13 mouse cellular contexts compared by ENCODE assay signal in the genomic region with DNA sequence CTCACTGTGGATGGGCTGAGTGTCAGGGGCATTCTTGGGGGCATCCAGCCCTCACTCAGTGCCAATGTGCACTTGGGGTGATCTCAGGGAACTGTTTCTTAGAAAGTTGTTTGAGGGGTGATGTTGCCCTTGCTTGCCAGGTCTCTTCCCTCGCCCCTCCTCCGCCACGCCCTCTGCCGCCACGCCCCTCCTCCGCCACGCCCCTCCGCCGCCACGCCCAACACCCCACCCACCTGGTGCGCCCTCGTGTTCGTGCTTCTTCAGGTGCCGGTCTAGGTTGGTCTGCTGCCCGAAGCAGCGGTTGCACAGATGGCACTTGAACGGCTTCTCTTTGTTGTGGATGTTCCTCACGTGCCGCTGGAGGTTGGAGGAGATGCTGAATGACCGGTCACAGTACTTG. TPM values are rescaled to one million over a fixed set of nuclear protein-coding genes. Genes with fewer than 3 reads are reported as not detected.
DNase-seq lines count a peak whose midpoint lies in the region; ATAC-seq and TF ChIP-seq lines count a peak whose summit lies in the region.
"Had no signal": no experiment of that assay in that cellular context is flagged by ENCODE, and none has a peak within 500 bp of the region (broad histone marks: within the 10 kb centered on the region; RNA-seq: fewer than 3 reads in every experiment).

No protein-coding gene starts in this region.

- H3K4me3 ChIP-seq in kidney, postnatal 0 days (replicated peaks; ENCODE audit: low read depth, low read length), result no peak overlapping the region
- no peak overlapping the region for H3K4me3 ChIP-seq in embryonic facial prominence, embryonic 11.5 days (ENCODE audit: low read depth, low read length)
- no peak overlapping the region for H3K4me3 ChIP-seq in hindbrain, postnatal 0 days (ENCODE audit: low read length)
- H3K4me3 ChIP-seq in midbrain, embryonic 15.5 days, result no peak overlapping the region
- H3K4me3 ChIP-seq: heart, embryonic 12.5 days; lung, embryonic 15.5 days; myocyte; stomach, embryonic 15.5 days had no signal

- H3K9me3 ChIP-seq in kidney, postnatal 0 days (replicated peaks; ENCODE audit: low read length), result no peaks in the 10 kb centered on the region
- H3K9me3 ChIP-seq in embryonic facial prominence, embryonic 11.5 days (replicated peaks; ENCODE audit: control insufficient read depth, low read length), result no peaks in the 10 kb centered on the region
- no peaks in the 10 kb centered on the region for H3K9me3 ChIP-seq in hindbrain, postnatal 0 days (ENCODE audit: low read length)
- no peaks in the 10 kb centered on the region for H3K9me3 ChIP-seq in midbrain, embryonic 15.5 days
- H3K9me3 ChIP-seq: heart, embryonic 12.5 days; lung, embryonic 15.5 days; stomach, embryonic 15.5 days had no signal

- TF ChIP-seq CTCF in kidney, postnatal 0 days (IDR thresholded peaks at IDR 0.05; ENCODE audit: low read depth), result no peak
- TF ChIP-seq CTCF in hindbrain, postnatal 0 days (IDR thresholded peaks at IDR 0.05; ENCODE audit: low read depth), result no peak

- no peak overlapping the region for H3K9ac ChIP-seq in kidney, postnatal 0 days (ENCODE audit: low read depth, low read length)
- no peak overlapping the region for H3K9ac ChIP-seq in embryonic facial prominence, embryonic 11.5 days (replicated peaks; ENCODE audit: low read length)
- H3K9ac ChIP-seq in hindbrain, postnatal 0 days (replicated peaks; ENCODE audit: low read length), result no peak overlapping the region
- no peak overlapping the region for H3K9ac ChIP-seq in midbrain, embryonic 15.5 days
- H3K9ac ChIP-seq: heart, embryonic 12.5 days; lung, embryonic 15.5 days; stomach, embryonic 15.5 days had no signal

- peaks cover 23% of the 10 kb centered on the region for H3K27me3 ChIP-seq in kidney, postnatal 0 days (ENCODE audit: insufficient read depth, low read length)
- no peaks in the 10 kb centered on the region for H3K27me3 ChIP-seq in embryonic facial prominence, embryonic 11.5 days (ENCODE audit: control insufficient read depth, insufficient read depth, low read length)
- H3K27me3 ChIP-seq in hindbrain, postnatal 0 days (ENCODE audit: insufficient read depth, low read length), result 0 out of 2 replicates have a peak, but pooled peaks cover 3% of the 10 kb centered on the region
- no peaks in the 10 kb centered on the region; the same call in 1 of the 2 replicates for H3K27me3 ChIP-seq in midbrain, embryonic 15.5 days (replicated peaks)
- H3K27me3 ChIP-seq: stomach, embryonic 15.5 days had no signal

- no peak overlapping the region for H3K27ac ChIP-seq in kidney, postnatal 0 days
- H3K27ac ChIP-seq in embryonic facial prominence, embryonic 11.5 days (replicated peaks; ENCODE audit: low read depth, low read length), result no peak overlapping the region
- H3K27ac ChIP-seq in hindbrain, postnatal 0 days, result no peak overlapping the region
- no peak overlapping the region for H3K27ac ChIP-seq in midbrain, embryonic 15.5 days
- H3K27ac ChIP-seq: lung, embryonic 15.5 days; stomach, embryonic 15.5 days had no signal

- ATAC-seq in kidney, postnatal 0 days (replicated peaks; ENCODE audit: low FRiP score, low read depth), result 0 out of 2 replicates have a peak, but pooled peaks have one; percentile 18
- peak; percentile 4; the same call in 1 of the 2 replicates for ATAC-seq in embryonic facial prominence, embryonic 11.5 days (replicated peaks; ENCODE audit: insufficient number of reproducible peaks, low FRiP score, low TSS enrichment, low read depth)
- peak; percentile 10; the same call in 1 of the 2 replicates for ATAC-seq in hindbrain, postnatal 0 days
- no peak for ATAC-seq in midbrain, embryonic 15.5 days (replicated peaks)

- no peaks in the 10 kb centered on the region for H3K36me3 ChIP-seq in kidney, postnatal 0 days (ENCODE audit: insufficient read depth, low read length)
- no peaks in the 10 kb centered on the region for H3K36me3 ChIP-seq in embryonic facial prominence, embryonic 11.5 days (replicated peaks; ENCODE audit: control insufficient read depth, insufficient read depth, low read depth, low read length)
- no peaks in the 10 kb centered on the region for H3K36me3 ChIP-seq in hindbrain, postnatal 0 days (ENCODE audit: insufficient read depth, low read length)
- H3K36me3 ChIP-seq in midbrain, embryonic 15.5 days (replicated peaks), result no peaks in the 10 kb centered on the region
- H3K36me3 ChIP-seq: lung, embryonic 15.5 days; stomach, embryonic 15.5 days had no signal

- H3K4me1 ChIP-seq in kidney, postnatal 0 days (replicated peaks; ENCODE audit: insufficient read depth, low read length), result 0 out of 2 replicates have a peak, but pooled peaks cover 3% of the 10 kb centered on the region
- H3K4me1 ChIP-seq in embryonic facial prominence, embryonic 11.5 days (ENCODE audit: control insufficient read depth, insufficient read depth, low read length), result peaks cover 4% of the 10 kb centered on the region; the same call in 1 of the 2 replicates
- H3K4me1 ChIP-seq in hindbrain, postnatal 0 days (ENCODE audit: insufficient read depth, low read length), result no peaks in the 10 kb centered on the region
- peaks cover 10% of the 10 kb centered on the region for H3K4me1 ChIP-seq in midbrain, embryonic 15.5 days

- WGBS in kidney, postnatal 0 days, result 9% methylated on average over 16 of the region's 20 CpGs
- WGBS in embryonic facial prominence, embryonic 11.5 days, result 9% methylated on average over 20 of the region's 20 CpGs
- 12% methylated on average over 15 of the region's 20 CpGs for WGBS in hindbrain, postnatal 0 days
- 5% methylated on average over 19 of the region's 20 CpGs for WGBS in midbrain, embryonic 15.5 days

- no peak overlapping the region for H3K4me2 ChIP-seq in kidney, postnatal 0 days (ENCODE audit: low read length)
- H3K4me2 ChIP-seq in embryonic facial prominence, embryonic 11.5 days (ENCODE audit: low read depth, low read length), result no peak overlapping the region
- H3K4me2 ChIP-seq in hindbrain, postnatal 0 days (ENCODE audit: low read depth, low read length), result no peak overlapping the region
- H3K4me2 ChIP-seq in midbrain, embryonic 15.5 days, result peak overlapping the region; percentile 25
- H3K4me2 ChIP-seq: heart, embryonic 12.5 days; lung, embryonic 15.5 days; stomach, embryonic 15.5 days had no signal

- DNase-seq in kidney, postnatal 0 days (ENCODE audit: low spot score), result no peak
- no peak for DNase-seq in kidney, postnatal 25 days
- DNase-seq in embryonic facial prominence, embryonic 11.5 days (ENCODE audit: low spot score), result no peak
- no peak for DNase-seq in hindbrain, postnatal 0 days (ENCODE audit: low spot score)
- DNase-seq in urinary bladder, postnatal 4 days (ENCODE audit: low spot score in 2 of 2), result no peak
- DNase-seq in urinary bladder, postnatal 14 days (ENCODE audit: low spot score), result no peak

RNA-seq across cellular contexts. Expression of gene B230104I21Rik, which starts 7.5 kb away (rescaled TPM):
- not detected in 2 replicates for polyA plus RNA-seq in kidney, postnatal 0 days (2015; fragmentation: Nextera tagmentation; extraction: Ambion mirVana)
- not detected in 2 replicates for polyA plus RNA-seq in embryonic facial prominence, embryonic 11.5 days (2014; fragmentation: Nextera tagmentation; extraction: Ambion mirVana)
- total RNA-seq in hindbrain, postnatal 0 days (2014; rRNA removed), result not detected in 2 replicates
- not detected in 2 replicates for polyA plus RNA-seq in hindbrain, postnatal 0 days (2015; fragmentation: Nextera tagmentation; extraction: Ambion mirVana)
- polyA plus RNA-seq in midbrain, embryonic 15.5 days (2015; fragmentation: Nextera tagmentation; extraction: Ambion mirVana), result not detected in 2 replicates
- total RNA-seq: adrenal gland, adult 2 months; left cerebral cortex, adult 18-20 months had no signal
- polyA plus RNA-seq: adrenal gland, adult 2 months; heart, embryonic 12.5 days; lung, embryonic 15.5 days; myocyte; stomach, embryonic 15.5 days had no signal

RNA-seq across cellular contexts. Expression of gene Arhgef16, which starts 27.0 kb away (rescaled TPM):
- 39.8 and 44.6 TPM in 2 replicates for polyA plus RNA-seq in kidney, postnatal 0 days (2015; fragmentation: Nextera tagmentation; extraction: Ambion mirVana)
- 4.8 and 5.6 TPM in 2 replicates for polyA plus RNA-seq in embryonic facial prominence, embryonic 11.5 days (2014; fragmentation: Nextera tagmentation; extraction: Ambion mirVana)
- 4.3 and 5.3 TPM in 2 replicates for total RNA-seq in hindbrain, postnatal 0 days (2014; rRNA removed)
- 2.0 and 2.6 TPM in 2 replicates for polyA plus RNA-seq in hindbrain, postnatal 0 days (2015; fragmentation: Nextera tagmentation; extraction: Ambion mirVana)
- polyA plus RNA-seq in midbrain, embryonic 15.5 days (2015; fragmentation: Nextera tagmentation; extraction: Ambion mirVana), result 0.96 and 1.4 TPM in 2 replicates
- polyA plus RNA-seq: myocyte had no signal
